Mouse (Mus musculus): Measurements from ENCODE around the gene Ighmbp2. TPM values are rescaled to one million over a fixed set of nuclear protein-coding genes. Genes with fewer than 3 reads are reported as not detected.

The Ighmbp2 gene
- total and polyA plus RNA-seq, 2 experiments, result 1.8 to 3.9 TPM

GRCm38 (mm10) chr19:3324271-3324811, 41.5 kb upstream of the Ighmbp2 start:
- peak; percentile 52 for DNase-seq (ENCODE audit: extremely low read depth, low read depth, low spot score)
- peaks cover 36% of the 10 kb centered on the region for H3K4me1 ChIP-seq (ENCODE audit: control insufficient read depth, insufficient read depth, low read length)
- under 1% methylated on average over 17 of the region's 17 CpGs for WGBS

GRCm38 (mm10) chr19:3323753-3324270, 41.0 kb upstream of the Ighmbp2 start:
- peaks cover 37% of the 10 kb centered on the region for H3K4me1 ChIP-seq (ENCODE audit: control insufficient read depth, insufficient read depth, low read length)
- TF ChIP-seq CTCF (IDR thresholded peaks at IDR 0.05; ENCODE audit: low read depth, low read length), result no peak
- peak; percentile 69 for TF ChIP-seq POLR2A (IDR thresholded peaks at IDR 0.05; ENCODE audit: extremely low read depth, insufficient read depth, low read length)
- peak; percentile 85 for DNase-seq (ENCODE audit: extremely low read depth, low read depth, low spot score)
- peak overlapping the region; percentile 99 for H3K27ac ChIP-seq (replicated peaks; ENCODE audit: insufficient read depth, low read depth, low read length)
- H3K27me3 ChIP-seq (ENCODE audit: control insufficient read depth, insufficient read depth, low read length), result no peaks in the 10 kb centered on the region
- peak overlapping the region; percentile 86 for H3K9ac ChIP-seq (ENCODE audit: low read depth, low read length)
- peaks cover 3% of the 10 kb centered on the region; the same call in 1 of the 2 replicates for H3K36me3 ChIP-seq (ENCODE audit: control insufficient read depth, insufficient read depth, low read length)
- peaks cover 12% of the 10 kb centered on the region for H3K79me2 ChIP-seq (ENCODE audit: control insufficient read depth, insufficient read depth, low read length)
- H3K4me3 ChIP-seq (ENCODE audit: insufficient read depth, low read depth, low read length), result peak overlapping the region; percentile 88
- under 1% methylated on average over 34 of the region's 34 CpGs for WGBS

More at GRCm38 (mm10) chr19:3324271-3324811, 41.5 kb upstream of the Ighmbp2 start:
- Histone ChIP-seq H3K27me3 (ENCODE audit: control insufficient read depth, insufficient read depth, low read length) (no peaks in the 10 kb centered on the region), H3K79me2 (ENCODE audit: control insufficient read depth, insufficient read depth, low read length) (peaks cover 15% of the 10 kb centered on the region), H3K36me3 (ENCODE audit: control insufficient read depth, insufficient read depth, low read length) (peaks cover 3% of the 10 kb centered on the region; the same call in 1 of the 2 replicates), H3K27ac (replicated peaks; ENCODE audit: insufficient read depth, low read depth, low read length) (peak overlapping the region; percentile 99), H3K9ac (ENCODE audit: low read depth, low read length) (peak overlapping the region; percentile 86), H3K4me3 (ENCODE audit: insufficient read depth, low read depth, low read length) (peak overlapping the region; percentile 88)
- TF ChIP-seq CTCF (IDR thresholded peaks at IDR 0.05; ENCODE audit: low read depth, low read length) (no peak), POLR2A (IDR thresholded peaks at IDR 0.05; ENCODE audit: extremely low read depth, insufficient read depth, low read length) (no peak)

GRCm38 (mm10) chr19:3323201-3323621, 40.4 kb upstream of the Ighmbp2 start:
- TF ChIP-seq CTCF (IDR thresholded peaks at IDR 0.05; ENCODE audit: low read depth, low read length), result no peak
- peak; percentile 98 for TF ChIP-seq POLR2A (IDR thresholded peaks at IDR 0.05; ENCODE audit: extremely low read depth, insufficient read depth, low read length)
- H3K36me3 ChIP-seq (ENCODE audit: control insufficient read depth, insufficient read depth, low read length), result no peaks in the 10 kb centered on the region
- peak overlapping the region; percentile 88 for H3K4me3 ChIP-seq (ENCODE audit: insufficient read depth, low read depth, low read length)
- H3K79me2 ChIP-seq (ENCODE audit: control insufficient read depth, insufficient read depth, low read length), result peaks cover 6% of the 10 kb centered on the region
- no peak for DNase-seq (ENCODE audit: extremely low read depth, low read depth, low spot score)
- peak overlapping the region; percentile 99 for H3K27ac ChIP-seq (replicated peaks; ENCODE audit: insufficient read depth, low read depth, low read length)
- no peaks in the 10 kb centered on the region for H3K27me3 ChIP-seq (ENCODE audit: control insufficient read depth, insufficient read depth, low read length)
- H3K4me1 ChIP-seq (ENCODE audit: control insufficient read depth, insufficient read depth, low read length), result peaks cover 33% of the 10 kb centered on the region
- peak overlapping the region; percentile 86 for H3K9ac ChIP-seq (ENCODE audit: low read depth, low read length)
- WGBS, result 1% methylated on average over 47 of the region's 47 CpGs

GRCm38 (mm10) chr19:3322261-3322969, 39.6 kb upstream of the Ighmbp2 start, which contains the start of gene Cpt1a:
TSS of gene Cpt1a (plus strand) at chr19:3322334.
- no peaks in the 10 kb centered on the region for H3K79me2 ChIP-seq (ENCODE audit: control insufficient read depth, insufficient read depth, low read length)
- peak; percentile 73 for DNase-seq (ENCODE audit: extremely low read depth, low read depth, low spot score)
- peak within 1 kb of the TSS; percentile 88 for H3K4me3 ChIP-seq (ENCODE audit: insufficient read depth, low read depth, low read length)
- peak within 1 kb of the TSS; percentile 86 for H3K9ac ChIP-seq (ENCODE audit: low read depth, low read length)
- no peaks in the 10 kb centered on the region for H3K27me3 ChIP-seq (ENCODE audit: control insufficient read depth, insufficient read depth, low read length)
- peaks cover 27% of the 10 kb centered on the region for H3K4me1 ChIP-seq (ENCODE audit: control insufficient read depth, insufficient read depth, low read length)
- no peaks in the 10 kb centered on the region for H3K36me3 ChIP-seq (ENCODE audit: control insufficient read depth, insufficient read depth, low read length)
- peak; percentile 70 for TF ChIP-seq CTCF (IDR thresholded peaks at IDR 0.05; ENCODE audit: low read depth, low read length)
- 0 out of 2 replicates have a peak, but pooled peaks have one; percentile 20 for TF ChIP-seq POLR2A (IDR thresholded peaks at IDR 0.05; ENCODE audit: extremely low read depth, insufficient read depth, low read length)
- H3K27ac ChIP-seq (replicated peaks; ENCODE audit: insufficient read depth, low read depth, low read length), result peak within 1 kb of the TSS; percentile 99
- WGBS, result under 1% methylated on average over 26 of the region's 26 CpGs

GRCm38 (mm10) chr19:3321617-3322016, 38.8 kb upstream of the Ighmbp2 start:
- Histone ChIP-seq H3K27me3 (ENCODE audit: control insufficient read depth, insufficient read depth, low read length) (no peaks in the 10 kb centered on the region), H3K36me3 (ENCODE audit: control insufficient read depth, insufficient read depth, low read length) (no peaks in the 10 kb centered on the region), H3K9ac (ENCODE audit: low read depth, low read length) (peak overlapping the region; percentile 16), H3K4me3 (ENCODE audit: insufficient read depth, low read depth, low read length) (peak overlapping the region; percentile 88), H3K79me2 (ENCODE audit: control insufficient read depth, insufficient read depth, low read length) (no peaks in the 10 kb centered on the region), H3K27ac (replicated peaks; ENCODE audit: insufficient read depth, low read depth, low read length) (peak overlapping the region; percentile 93), H3K4me1 (ENCODE audit: control insufficient read depth, insufficient read depth, low read length) (peaks cover 21% of the 10 kb centered on the region)
- 4% methylated on average over 11 of the region's 11 CpGs for WGBS
- 0 out of 2 replicates have a peak, but pooled peaks have one; percentile 7 for TF ChIP-seq POLR2A (IDR thresholded peaks at IDR 0.05; ENCODE audit: extremely low read depth, insufficient read depth, low read length)
- no peak for TF ChIP-seq CTCF (IDR thresholded peaks at IDR 0.05; ENCODE audit: low read depth, low read length)
- DNase-seq (ENCODE audit: extremely low read depth, low read depth, low spot score), result peak; percentile 49

Data from liver, adult 2 months (tissue).